In genomic region chr3:107984471-107984870, GRCm38 (mm10) we compare ENCODE assay signal across 33 mouse cellular contexts. TPM values are rescaled to one million over a fixed set of nuclear protein-coding genes. Genes with fewer than 3 reads are reported as not detected.
DNase-seq lines count a peak whose midpoint lies in the region; ATAC-seq and TF ChIP-seq lines count a peak whose summit lies in the region.
"Had no signal": no experiment of that assay in that cellular context is flagged by ENCODE, and none has a peak within 500 bp of the region (broad histone marks: within the 10 kb centered on the region; RNA-seq: fewer than 3 reads in every experiment).

No protein-coding gene starts in this region.

- peaks cover 25% of the 10 kb centered on the region for H3K4me1 ChIP-seq in liver, adult 2 months (ENCODE audit: control insufficient read depth, insufficient read depth, low read length)
- no peaks in the 10 kb centered on the region; the same call in 1 of the 2 replicates for H3K4me1 ChIP-seq in testis, adult 2 months (ENCODE audit: control insufficient read depth, insufficient read depth, low read length)
- no peaks in the 10 kb centered on the region for H3K4me1 ChIP-seq in midbrain, embryonic 11.5 days (ENCODE audit: control insufficient read depth, insufficient read depth, low read length)
- H3K4me1 ChIP-seq: hindbrain, embryonic 12.5 days; hindbrain, embryonic 15.5 days had no signal

- no peak overlapping the region for H3K4me3 ChIP-seq in liver, adult 2 months (ENCODE audit: insufficient read depth, low read depth, low read length)
- no peak overlapping the region for H3K4me3 ChIP-seq in testis, adult 2 months (ENCODE audit: control insufficient read depth, low read depth, low read length)
- no peak overlapping the region for H3K4me3 ChIP-seq in midbrain, embryonic 11.5 days (ENCODE audit: low read depth, low read length)
- H3K4me3 ChIP-seq: embryonic facial prominence, embryonic 12.5 days; embryonic facial prominence, embryonic 15.5 days; heart, embryonic 12.5 days; heart, embryonic 15.5 days; hindbrain, embryonic 12.5 days; hindbrain, embryonic 15.5 days had no signal

- no peaks in the 10 kb centered on the region for H3K27me3 ChIP-seq in liver, adult 2 months (ENCODE audit: control insufficient read depth, insufficient read depth, low read length)
- H3K27me3 ChIP-seq in testis, adult 2 months (ENCODE audit: control insufficient read depth, insufficient read depth, low read length), result no peaks in the 10 kb centered on the region
- no peaks in the 10 kb centered on the region for H3K27me3 ChIP-seq in midbrain, embryonic 11.5 days (ENCODE audit: control insufficient read depth, insufficient read depth, low read length)
- H3K27me3 ChIP-seq: CH12.LX; embryonic facial prominence, embryonic 12.5 days; embryonic facial prominence, embryonic 15.5 days; heart, embryonic 12.5 days; heart, embryonic 15.5 days; hindbrain, embryonic 12.5 days; hindbrain, embryonic 15.5 days; Patski had no signal

- no peaks in the 10 kb centered on the region for H3K9me3 ChIP-seq in midbrain, embryonic 11.5 days (ENCODE audit: control insufficient read depth, low read length)
- H3K9me3 ChIP-seq: embryonic facial prominence, embryonic 12.5 days; embryonic facial prominence, embryonic 15.5 days; G1E; heart, embryonic 12.5 days; heart, embryonic 15.5 days; hindbrain, embryonic 12.5 days; hindbrain, embryonic 15.5 days had no signal

- H3K79me2 ChIP-seq in liver, adult 2 months (ENCODE audit: control insufficient read depth, insufficient read depth, low read length), result no peaks in the 10 kb centered on the region

- no peak for TF ChIP-seq CTCF in liver, adult 2 months (IDR thresholded peaks at IDR 0.05; ENCODE audit: low read depth, low read length)
- TF ChIP-seq CTCF in testis, adult 2 months (IDR thresholded peaks at IDR 0.05; ENCODE audit: control insufficient read depth, insufficient read depth, insufficient replicate concordance, low read depth, low read length), result no peak

- peak; percentile 65 for DNase-seq in adrenal gland, adult 2 months
- DNase-seq in adrenal gland, postnatal 4 days (ENCODE audit: low spot score in 2 of 2), result no peak
- peak; percentile 97 for DNase-seq in liver, adult 2 months (ENCODE audit: extremely low read depth, low read depth, low spot score)
- DNase-seq in liver, result no peak
- no peak for DNase-seq in testis, postnatal 14 days (ENCODE audit: low spot score)
- DNase-seq in testis, postnatal 10 days (ENCODE audit: low spot score), result peak; percentile 38
- DNase-seq in midbrain, embryonic 11.5 days (ENCODE audit: low spot score, missing footprints), result no peak
- DNase-seq: B cell, adult 2 months; cerebellum, adult 18-20 months; cerebellum, adult 9-10 months; cerebellum, postnatal 14 days; forebrain, postnatal 0 days; gastrocnemius, adult 2 months; gastrocnemius, postnatal 14 days; heart, adult 18-20 months; heart, postnatal 10 days; heart, postnatal 36 days had no signal

- H3K36me3 ChIP-seq in liver, adult 2 months (ENCODE audit: control insufficient read depth, insufficient read depth, low read length), result no peaks in the 10 kb centered on the region
- no peaks in the 10 kb centered on the region for H3K36me3 ChIP-seq in testis, adult 2 months (ENCODE audit: control insufficient read depth, insufficient read depth, low read length)
- no peaks in the 10 kb centered on the region for H3K36me3 ChIP-seq in midbrain, embryonic 11.5 days (ENCODE audit: control insufficient read depth, insufficient read depth, low read length)
- H3K36me3 ChIP-seq: embryonic facial prominence, embryonic 12.5 days; embryonic facial prominence, embryonic 15.5 days; G1E; heart, embryonic 12.5 days; heart, embryonic 15.5 days; hindbrain, embryonic 12.5 days; hindbrain, embryonic 15.5 days had no signal

- 18% methylated on average over 5 of the region's 5 CpGs for WGBS in liver, adult 2 months
- WGBS in midbrain, embryonic 11.5 days, result 86% methylated on average over 5 of the region's 5 CpGs

- no peak overlapping the region for H3K4me2 ChIP-seq in midbrain, embryonic 11.5 days
- H3K4me2 ChIP-seq: embryonic facial prominence, embryonic 12.5 days; embryonic facial prominence, embryonic 15.5 days; heart, embryonic 12.5 days; heart, embryonic 15.5 days; hindbrain, embryonic 12.5 days; hindbrain, embryonic 15.5 days had no signal

- H3K27ac ChIP-seq in liver, adult 2 months (replicated peaks; ENCODE audit: insufficient read depth, low read depth, low read length), result peak overlapping the region; percentile 51
- H3K27ac ChIP-seq in testis, adult 2 months (ENCODE audit: control insufficient read depth, insufficient read depth, low read depth, low read length), result peak overlapping the region; percentile 82
- H3K27ac ChIP-seq in midbrain, embryonic 11.5 days (ENCODE audit: low read depth, low read length), result no peak overlapping the region
- H3K27ac ChIP-seq: embryonic facial prominence, embryonic 12.5 days; embryonic facial prominence, embryonic 15.5 days; heart, embryonic 15.5 days; hindbrain, embryonic 12.5 days; hindbrain, embryonic 15.5 days had no signal

- no peak overlapping the region for H3K9ac ChIP-seq in liver, adult 2 months (ENCODE audit: low read depth, low read length)
- H3K9ac ChIP-seq in midbrain, embryonic 11.5 days (ENCODE audit: low read length), result no peak overlapping the region
- H3K9ac ChIP-seq: embryonic facial prominence, embryonic 12.5 days; embryonic facial prominence, embryonic 15.5 days; forebrain, postnatal 0 days; heart, embryonic 12.5 days; heart, embryonic 15.5 days; hindbrain, embryonic 12.5 days; hindbrain, embryonic 15.5 days had no signal

- no peak for TF ChIP-seq POLR2A in liver, adult 2 months (IDR thresholded peaks at IDR 0.05; ENCODE audit: extremely low read depth, insufficient read depth, low read length)
- no peak for TF ChIP-seq POLR2A in testis, adult 2 months (IDR thresholded peaks at IDR 0.05; ENCODE audit: control insufficient read depth, low read depth, low read length)

- no peak for ATAC-seq in midbrain, embryonic 11.5 days (ENCODE audit: low FRiP score)
- ATAC-seq: forebrain, embryonic 14.5 days; forebrain, postnatal 0 days; intestine, postnatal 0 days had no signal

RNA-seq across cellular contexts. Expression of gene Gstm2, which starts 1.8 kb away (rescaled TPM):
- total RNA-seq in adrenal gland, adult 2 months (2021), result 100 to 1,000 TPM; 231 to 239 TPM
- polyA plus RNA-seq in adrenal gland, adult 2 months (2012; rRNA removed), result 133 and 141 TPM in 2 replicates
- 100 to 1,000 TPM; 134 to 153 TPM for total RNA-seq in adrenal gland, postnatal 4 days (2021)
- 79.1 and 88.5 TPM in 2 replicates for total RNA-seq in liver, adult 2 months (2014; rRNA removed)
- polyA plus RNA-seq in liver, adult 2 months (2012; rRNA removed), result 222 and 270 TPM in 2 replicates
- polyA plus RNA-seq in testis, adult 2 months (2012; rRNA removed), result 246 and 344 TPM in 2 replicates
- 14.1 and 15.7 TPM in 2 replicates for polyA plus RNA-seq in midbrain, embryonic 11.5 days (2014; fragmentation: Nextera tagmentation; extraction: Ambion mirVana)
- total RNA-seq: G1E had no signal
- polyA plus RNA-seq: G1E had no signal

RNA-seq across cellular contexts. Expression of gene Gstm3, which starts 15.4 kb away (rescaled TPM):
- total RNA-seq in adrenal gland, adult 2 months (2021), result not detected
- polyA plus RNA-seq in adrenal gland, adult 2 months (2012; rRNA removed), result 0.58 and 0.62 TPM in 2 replicates
- total RNA-seq in adrenal gland, postnatal 4 days (2021), result under 1 TPM in 1 of 2 experiments, not detected in 1; 0.31 TPM
- 34.1 and 107 TPM in 2 replicates for total RNA-seq in liver, adult 2 months (2014; rRNA removed)
- 145 and 164 TPM in 2 replicates for polyA plus RNA-seq in liver, adult 2 months (2012; rRNA removed)
- polyA plus RNA-seq in testis, adult 2 months (2012; rRNA removed), result 0.19 TPM in 1 of 2 replicates, not detected in the other
- polyA plus RNA-seq in midbrain, embryonic 11.5 days (2014; fragmentation: Nextera tagmentation; extraction: Ambion mirVana), result not detected in 2 replicates
- total RNA-seq: CH12.LX; common myeloid progenitor, adult 5-6 weeks; forebrain, postnatal 0 days; G1E; gastrocnemius, adult 2 months; gastrocnemius, postnatal 14 days; gastrocnemius, postnatal 4 days; heart, adult 18-20 months; heart, postnatal 10 days; heart, postnatal 36 days had no signal
- polyA plus RNA-seq: embryonic facial prominence, embryonic 12.5 days; embryonic facial prominence, embryonic 15.5 days; forebrain, embryonic 11.5 days; forebrain, embryonic 14.5 days; forebrain, postnatal 0 days; frontal cortex, adult 2 months; G1E; heart, embryonic 12.5 days; heart, embryonic 15.5 days; hindbrain, embryonic 12.5 days; Patski had no signal

RNA-seq across cellular contexts. Expression of gene Gstm1, which starts 33.3 kb away (rescaled TPM):
- total RNA-seq in adrenal gland, adult 2 months (2021), result 100 to 1,000 TPM; 463 to 520 TPM
- polyA plus RNA-seq in adrenal gland, adult 2 months (2012; rRNA removed), result 1,201 and 1,446 TPM in 2 replicates
- total RNA-seq in adrenal gland, postnatal 4 days (2021), result 100 to 1,000 TPM; 144 to 170 TPM
- 474 and 907 TPM in 2 replicates for total RNA-seq in liver, adult 2 months (2014; rRNA removed)
- polyA plus RNA-seq in liver, adult 2 months (2012; rRNA removed), result 5,254 and 6,847 TPM in 2 replicates
- 547 and 702 TPM in 2 replicates for polyA plus RNA-seq in testis, adult 2 months (2012; rRNA removed)
- polyA plus RNA-seq in midbrain, embryonic 11.5 days (2014; fragmentation: Nextera tagmentation; extraction: Ambion mirVana), result 30.5 and 33.8 TPM in 2 replicates
- total RNA-seq: G1E had no signal

RNA-seq across cellular contexts. Expression of gene Gstm6, which starts 40.9 kb away (rescaled TPM):
- total RNA-seq in adrenal gland, adult 2 months (2021), result 1 to 10 TPM; 6.1 to 6.5 TPM
- 0.90 and 1.0 TPM in 2 replicates for polyA plus RNA-seq in adrenal gland, adult 2 months (2012; rRNA removed)
- 10 to 100 TPM in 1 of 2 experiments, 1 to 10 TPM in 1; 9.0 to 11.0 TPM for total RNA-seq in adrenal gland, postnatal 4 days (2021)
- 96.1 and 97.1 TPM in 2 replicates for total RNA-seq in liver, adult 2 months (2014; rRNA removed)
- polyA plus RNA-seq in liver, adult 2 months (2012; rRNA removed), result 138 and 146 TPM in 2 replicates
- polyA plus RNA-seq in testis, adult 2 months (2012; rRNA removed), result 59.3 and 78.5 TPM in 2 replicates
- polyA plus RNA-seq in midbrain, embryonic 11.5 days (2014; fragmentation: Nextera tagmentation; extraction: Ambion mirVana), result 11.3 and 14.4 TPM in 2 replicates
- total RNA-seq: common myeloid progenitor, adult 5-6 weeks had no signal
- polyA plus RNA-seq: G1E had no signal

RNA-seq across cellular contexts. Expression of gene Gstm7, which starts 52.9 kb away (rescaled TPM):
- 100 to 1,000 TPM; 158 to 186 TPM for total RNA-seq in adrenal gland, adult 2 months (2021)
- 44.4 and 51.2 TPM in 2 replicates for polyA plus RNA-seq in adrenal gland, adult 2 months (2012; rRNA removed)
- 10 to 100 TPM; 68.4 to 78.5 TPM for total RNA-seq in adrenal gland, postnatal 4 days (2021)
- total RNA-seq in liver, adult 2 months (2014; rRNA removed), result 69.8 and 99.1 TPM in 2 replicates
- polyA plus RNA-seq in liver, adult 2 months (2012; rRNA removed), result 108 and 130 TPM in 2 replicates
- 85.5 and 86.7 TPM in 2 replicates for polyA plus RNA-seq in testis, adult 2 months (2012; rRNA removed)
- 54.7 and 58.1 TPM in 2 replicates for polyA plus RNA-seq in midbrain, embryonic 11.5 days (2014; fragmentation: Nextera tagmentation; extraction: Ambion mirVana)
- total RNA-seq: CH12.LX, G1E had no signal
- polyA plus RNA-seq: G1E had no signal

Comparison
In these comparisons a context has a peak if more than half of its experiments do, and no peak if none do; other contexts are left out.
1. DNase-seq: peak in adrenal gland, adult 2 months (single experiment), liver, adult 2 months (single experiment) and testis, postnatal 10 days (single experiment); none in adrenal gland, postnatal 4 days (0 of 2), liver (single experiment), testis, postnatal 14 days (single experiment) and midbrain, embryonic 11.5 days (single experiment).
2. RNA of gene Gstm3, which starts 15.4 kb away (polyA plus RNA-seq): 145 to 164 TPM in liver, adult 2 months; 0.58 to 0.62 TPM in adrenal gland, adult 2 months, 0.19 TPM in testis, adult 2 months and not detected in midbrain, embryonic 11.5 days; every median in the first group is over 10 times any median in the second.
3. RNA of gene Gstm1, which starts 33.3 kb away (polyA plus RNA-seq): 5,254 to 6,847 TPM in liver, adult 2 months, 1,201 to 1,446 TPM in adrenal gland, adult 2 months and 547 to 702 TPM in testis, adult 2 months; 30.5 to 33.8 TPM in midbrain, embryonic 11.5 days; every median in the first group is over 10 times any median in the second.